Mouse (Mus musculus) liver, adult 2 months (tissue): ENCODE data around the gene Shroom1. TPM values are rescaled to one million over a fixed set of nuclear protein-coding genes. Genes with fewer than 3 reads are reported as not detected.

Experiments
- DNase-seq: peaks from one replicate; pipeline ENCODE4 v3.0.0-alpha.2; 2011; ENCODE audit warnings: low read depth, low spot score; ENCODE audit errors: extremely low read depth
- H3K27ac ChIP-seq: fragments of 200-500 bp; replicated peaks from 2 replicates; pipeline ENCODE4 v1.5.1; 2012; ENCODE audit warnings: low read depth, mild to moderate bottlenecking, control low read depth, inconsistent platforms, low read length; ENCODE audit not compliant: insufficient read depth
- H3K27me3 ChIP-seq: fragments of 200-500 bp; 2 replicates; pipeline ENCODE4 v1.6.1; 2012; ENCODE audit warnings: mild to moderate bottlenecking, moderate library complexity, low read length, inconsistent platforms; ENCODE audit not compliant: control insufficient read depth, insufficient read depth
- H3K36me3 ChIP-seq: fragments of 200-500 bp; 2 replicates; pipeline ENCODE4 v1.6.1; 2012; ENCODE audit warnings: low read length, inconsistent platforms; ENCODE audit not compliant: control insufficient read depth, insufficient read depth
- H3K4me1 ChIP-seq: fragments of 200-500 bp; 2 replicates; pipeline ENCODE4 v1.6.1; 2011; ENCODE audit warnings: low read length; ENCODE audit not compliant: control insufficient read depth, insufficient read depth
- H3K4me3 ChIP-seq: fragments of 200-500 bp; 2 replicates; pipeline ENCODE4 v1.5.1; 2011; ENCODE audit warnings: low read depth, mild to moderate bottlenecking, control low read depth, low read length, moderate library complexity; ENCODE audit not compliant: insufficient read depth
- H3K79me2 ChIP-seq: fragments of 200-500 bp; 2 replicates; pipeline ENCODE4 v1.6.1; 2012; ENCODE audit warnings: inconsistent platforms, mild to moderate bottlenecking, low read length, moderate library complexity; ENCODE audit not compliant: control insufficient read depth, insufficient read depth
- H3K9ac ChIP-seq: fragments of 200-500 bp; 2 replicates; pipeline ENCODE4 v1.6.1; 2012; ENCODE audit warnings: low read depth, mild to moderate bottlenecking, control low read depth, inconsistent platforms, low read length
- CTCF ChIP-seq: fragments of 200-500 bp; IDR thresholded peaks from 2 replicates; pipeline ENCODE4 v1.5.1; 2011; ENCODE audit warnings: low read depth, low read length, control low read depth
- POLR2A ChIP-seq: fragments of 200-500 bp; IDR thresholded peaks from 2 replicates; pipeline ENCODE4 v1.6.1; 2011; ENCODE audit warnings: low read length, control low read depth; ENCODE audit not compliant: insufficient read depth; ENCODE audit errors: extremely low read depth
- WGBS: fragments of 180-500 bp; shearing (Covaris S2); methylation state at CpG from one replicate; pipeline ENCODE4 v1.1.7; 2018; 5-methylcytosine and 5-hydroxymethylcytosine counted together
- polyA plus RNA-seq: library from polyadenylated mRNA; depleted of rRNA; stranded (reverse); fragments of >200 nt; gene quantifications from 2 replicates; pipeline ENCODE4 v1.2.3, GENCODE M21; 2012
- total RNA-seq: library from RNA; depleted of rRNA; stranded (reverse); fragments of >200 nt; gene quantifications from 2 replicates; pipeline ENCODE4 v1.2.3, GENCODE M21; 2014

Shroom1 gene
- total and polyA plus RNA-seq, 2 experiments, result 12.8 to 43.4 TPM

DNA sequence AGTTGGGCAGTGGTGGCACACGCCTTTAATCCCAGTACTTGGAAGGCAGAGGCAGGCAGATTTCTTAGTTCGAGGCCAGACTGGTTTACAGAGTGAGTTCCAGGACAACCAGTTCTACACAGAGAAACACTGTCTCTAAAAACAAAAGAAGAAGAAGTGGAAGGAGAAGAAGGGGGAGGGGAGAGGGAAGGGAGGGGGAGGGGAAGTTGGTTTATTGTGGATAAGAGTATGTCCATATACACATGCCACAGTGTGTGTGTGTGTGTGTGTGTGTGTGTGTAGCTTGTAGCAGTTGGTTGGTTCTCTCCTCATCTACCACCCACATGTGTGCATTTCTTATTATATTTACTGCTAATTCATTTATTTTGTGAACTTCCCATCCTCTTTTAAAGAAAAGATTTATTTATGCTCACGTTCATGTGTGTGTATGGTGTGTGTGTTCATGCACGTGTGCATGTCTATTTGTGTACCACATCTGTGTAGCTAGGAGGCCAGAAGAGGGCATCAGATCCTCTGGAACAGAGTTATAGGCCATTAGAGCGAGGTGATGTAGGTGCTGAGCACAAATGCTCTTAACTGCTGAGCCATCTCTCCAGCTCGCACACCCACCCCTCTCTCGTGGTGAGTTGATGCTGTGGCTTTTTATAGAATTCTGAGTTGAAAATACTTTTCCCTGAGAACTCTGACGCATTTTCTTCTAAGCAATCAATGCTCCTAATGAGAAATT lies 45.2 kb downstream of the Shroom1 start:
- H3K4me3 ChIP-seq, result no peak overlapping the region
- no peak overlapping the region for H3K27ac ChIP-seq
- no peaks in the 10 kb centered on the region for H3K27me3 ChIP-seq
- H3K36me3 ChIP-seq, result no peaks in the 10 kb centered on the region
- no peaks in the 10 kb centered on the region for H3K4me1 ChIP-seq
- no peaks in the 10 kb centered on the region for H3K79me2 ChIP-seq
- 76% methylated on average over 8 of the region's 8 CpGs for WGBS
- no peak for TF ChIP-seq CTCF
- TF ChIP-seq POLR2A, result no peak
- no peak overlapping the region for H3K9ac ChIP-seq
- DNase-seq, result no peak

DNA sequence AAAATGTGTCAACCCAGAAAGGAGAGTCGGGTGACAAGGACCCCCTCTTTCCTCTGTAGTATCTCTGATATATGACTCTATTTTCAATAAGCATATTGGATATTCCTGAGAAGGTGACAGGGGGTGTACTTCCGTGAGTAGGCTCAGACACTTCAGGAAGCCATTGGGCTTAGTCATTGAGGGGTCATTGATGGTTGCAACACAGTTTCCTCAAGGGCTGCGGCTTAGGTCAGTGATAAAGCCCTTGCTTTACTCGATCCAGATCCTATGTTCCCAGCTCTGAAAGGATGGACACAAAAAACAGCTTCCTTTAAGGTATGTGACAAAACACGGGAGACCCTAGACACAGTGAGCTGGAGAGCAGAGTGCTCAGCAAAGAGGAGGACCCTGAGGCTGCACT lies 46.7 kb downstream of the Shroom1 start:
- Histone ChIP-seq H3K27me3 (no peaks in the 10 kb centered on the region), H3K4me1 (no peaks in the 10 kb centered on the region), H3K36me3 (no peaks in the 10 kb centered on the region), H3K9ac (no peak overlapping the region), H3K4me3 (no peak overlapping the region), H3K27ac (no peak overlapping the region), H3K79me2 (no peaks in the 10 kb centered on the region)
- TF ChIP-seq CTCF (no peak), POLR2A (no peak)
- no peak for DNase-seq
- 72% methylated on average over 5 of the region's 5 CpGs for whole genome bisulfite sequencing

DNA sequence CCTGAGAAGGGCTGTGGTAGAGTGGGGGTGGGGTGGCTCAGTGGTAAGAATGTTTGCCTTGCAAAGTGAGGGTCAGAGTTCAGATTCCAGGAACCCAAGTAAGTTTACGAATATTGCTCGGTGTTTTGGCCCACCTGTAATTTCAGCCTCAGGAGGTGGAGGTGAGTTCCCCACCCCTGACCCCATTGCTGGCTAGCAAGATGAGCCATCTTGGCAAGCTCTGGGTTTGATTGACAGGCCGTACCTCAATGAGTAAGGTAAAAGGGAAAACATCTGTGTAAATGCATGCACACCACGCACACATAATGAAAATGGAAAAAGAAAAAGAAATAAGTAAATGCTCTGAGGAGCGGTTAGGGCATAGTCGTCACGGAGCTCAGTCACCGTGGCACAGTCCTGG lies 47.4 kb downstream of the Shroom1 start:
- Histone ChIP-seq H3K4me3 (no peak overlapping the region), H3K36me3 (no peaks in the 10 kb centered on the region), H3K9ac (no peak overlapping the region), H3K27ac (no peak overlapping the region), H3K4me1 (no peaks in the 10 kb centered on the region), H3K79me2 (no peaks in the 10 kb centered on the region), H3K27me3 (no peaks in the 10 kb centered on the region)
- no peak for DNase-seq
- 89% methylated on average over 8 of the region's 8 CpGs for WGBS
- no peak for TF ChIP-seq POLR2A
- no peak for TF ChIP-seq CTCF

DNA sequence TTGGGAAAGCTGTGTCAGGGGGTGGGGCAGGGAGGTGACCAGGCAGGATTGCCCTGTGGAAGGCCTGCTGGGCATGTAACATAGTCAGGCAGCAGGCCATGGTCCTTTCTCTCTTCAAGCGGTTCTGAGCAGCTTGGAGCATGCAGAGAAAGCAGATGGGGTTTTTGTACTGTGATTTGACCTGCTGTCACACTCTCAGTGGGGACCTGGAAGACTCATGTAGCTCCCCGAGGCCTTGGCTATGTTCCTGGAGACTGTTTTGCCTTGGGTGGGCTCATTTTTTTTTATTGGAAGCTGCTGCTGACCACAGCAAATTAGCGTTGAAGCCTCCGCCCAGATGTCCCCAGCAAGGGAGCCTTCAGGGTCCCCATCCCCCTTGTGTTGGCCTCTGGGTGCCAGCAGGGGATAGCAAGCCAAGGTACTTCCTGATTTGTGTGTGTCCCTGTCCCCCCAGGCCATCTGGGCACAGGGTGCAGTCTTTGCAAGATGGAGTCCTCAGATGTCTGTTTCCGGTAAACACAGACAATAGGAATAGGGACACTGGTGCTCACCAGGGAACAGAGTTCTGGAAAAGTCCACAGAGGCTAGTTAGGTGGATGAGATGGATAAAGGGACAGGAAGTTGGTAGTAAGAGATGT lies 48.1 kb downstream of the Shroom1 start:
- Histone ChIP-seq H3K27me3 (no peaks in the 10 kb centered on the region), H3K9ac (no peak overlapping the region), H3K36me3 (no peaks in the 10 kb centered on the region), H3K4me1 (no peaks in the 10 kb centered on the region), H3K79me2 (no peaks in the 10 kb centered on the region), H3K27ac (no peak overlapping the region), H3K4me3 (no peak overlapping the region)
- 94% methylated on average over 5 of the region's 5 CpGs for WGBS
- TF ChIP-seq POLR2A (no peak), CTCF (no peak)
- DNase-seq, result no peak

DNA sequence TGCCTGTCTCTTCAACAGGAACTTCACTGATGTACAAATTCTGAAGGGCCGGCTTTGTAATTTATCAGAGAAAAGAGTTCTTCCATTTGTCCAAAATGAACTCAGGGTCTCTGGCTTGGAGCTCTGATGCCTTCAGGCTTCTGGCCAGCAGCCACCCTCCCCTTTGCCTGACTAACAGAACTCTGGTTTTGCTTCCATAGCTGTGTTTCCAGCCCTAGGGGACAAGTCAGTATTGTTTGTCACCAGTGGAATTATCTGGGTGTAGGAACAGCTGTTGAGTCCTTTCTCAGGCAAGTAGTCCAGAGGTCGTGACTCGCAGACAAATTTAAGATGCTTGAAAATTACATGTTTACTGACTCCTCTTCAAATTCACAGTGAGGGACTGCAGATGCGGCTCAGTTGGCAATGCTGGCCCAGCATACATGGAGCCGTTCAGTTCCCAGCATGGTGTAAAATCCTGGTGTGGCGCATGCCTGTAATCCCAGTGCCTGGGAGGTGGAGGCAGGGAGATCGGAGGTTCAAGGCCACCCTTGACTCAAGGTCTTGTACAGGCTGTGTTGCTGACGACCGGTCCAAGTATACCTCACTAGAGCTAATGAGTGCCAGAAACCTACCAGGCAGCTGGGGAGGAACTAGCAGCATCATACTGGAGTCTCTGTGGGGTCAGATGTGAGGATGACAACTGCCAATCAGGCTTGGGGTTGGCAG lies 50.2 kb downstream of the Shroom1 start:
- no peak overlapping the region for H3K4me3 ChIP-seq
- H3K27me3 ChIP-seq, result no peaks in the 10 kb centered on the region
- H3K79me2 ChIP-seq, result no peaks in the 10 kb centered on the region
- 90% methylated on average over 9 of the region's 9 CpGs for WGBS
- no peaks in the 10 kb centered on the region for H3K4me1 ChIP-seq
- no peak overlapping the region for H3K9ac ChIP-seq
- H3K27ac ChIP-seq, result no peak overlapping the region
- no peak for TF ChIP-seq POLR2A
- TF ChIP-seq CTCF, result no peak
- peak; percentile 12 for DNase-seq
- no peaks in the 10 kb centered on the region for H3K36me3 ChIP-seq
